Mouse (Mus musculus) neutrophil, adult 5-6 weeks (primary cell): ENCODE data around the gene Crebzf. TPM values are rescaled to one million over a fixed set of nuclear protein-coding genes. Genes with fewer than 3 reads are reported as not detected.

ENCODE experiments used
- ATAC-seq: fragments of 151-379, 151-347 bp; 2 replicates; pipeline ENCODE4 v1.8.0; 2017; ENCODE audit warnings: mild to moderate bottlenecking, moderate TSS enrichment; ENCODE audit not compliant: insufficient number of reproducible peaks, poor library complexity, low FRiP score, severe bottlenecking; ENCODE audit errors: extremely low read depth
- total RNA-seq: library from RNA; stranded (forward); fragments of 200-1000 nt; gene quantifications from 2 replicates; pipeline ENCODE4 v1.2.3, GENCODE M21; 2017

Crebzf gene
- total RNA-seq: 128 and 129 TPM in 2 replicates

DNA sequence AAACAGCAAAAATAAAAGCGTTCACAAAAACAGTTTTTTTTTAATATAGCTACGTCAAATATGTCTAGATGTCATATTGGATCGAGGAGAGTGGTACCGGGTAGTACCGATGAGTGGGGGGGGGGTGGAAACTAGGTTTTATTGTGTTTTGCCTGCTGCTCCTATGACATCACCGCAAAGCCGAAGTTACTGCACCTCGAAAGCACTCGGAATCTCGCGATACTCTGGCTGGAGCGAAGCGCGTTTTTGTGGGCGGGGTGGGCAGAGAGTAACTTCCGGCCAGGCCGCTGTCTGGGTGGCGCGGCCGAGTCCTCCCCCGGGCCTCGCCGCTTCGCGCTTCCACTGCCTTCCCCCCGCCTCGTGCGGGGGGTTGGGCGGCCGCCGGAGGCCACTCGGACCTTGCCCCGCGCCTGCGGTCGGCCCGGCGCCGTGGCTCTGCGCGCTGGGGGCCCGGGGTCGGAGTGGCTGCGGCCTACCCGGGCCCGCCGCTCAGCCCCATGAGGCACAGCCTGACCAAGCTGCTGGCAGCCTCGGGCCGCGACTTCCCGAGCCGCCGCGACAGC, at the start of gene Crebzf:
Gene Crebzf (plus strand): TSS at position 212 of the 563 bp plus-strand sequence.
- peak; percentile 95 for ATAC-seq

DNA sequence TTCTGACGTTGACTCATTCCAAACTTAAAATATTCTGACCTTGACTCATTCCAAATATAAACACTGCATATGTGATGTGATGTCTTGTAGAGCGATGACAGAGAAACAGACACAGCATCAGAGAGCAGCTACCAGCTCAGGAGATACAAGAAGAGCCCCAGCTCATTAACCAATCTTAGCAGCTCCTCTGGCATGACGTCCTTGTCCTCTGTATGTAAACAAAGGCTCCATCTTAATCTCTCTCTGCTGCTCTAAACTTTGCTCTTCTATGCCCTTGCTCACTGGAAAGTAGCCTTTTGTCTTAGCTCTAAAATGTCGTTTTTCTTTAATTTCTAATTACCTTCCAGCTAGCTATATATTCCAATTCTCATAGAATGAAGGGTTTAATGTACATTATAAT, 47.5 kb upstream of the Crebzf start:
- ATAC-seq: no peak

DNA sequence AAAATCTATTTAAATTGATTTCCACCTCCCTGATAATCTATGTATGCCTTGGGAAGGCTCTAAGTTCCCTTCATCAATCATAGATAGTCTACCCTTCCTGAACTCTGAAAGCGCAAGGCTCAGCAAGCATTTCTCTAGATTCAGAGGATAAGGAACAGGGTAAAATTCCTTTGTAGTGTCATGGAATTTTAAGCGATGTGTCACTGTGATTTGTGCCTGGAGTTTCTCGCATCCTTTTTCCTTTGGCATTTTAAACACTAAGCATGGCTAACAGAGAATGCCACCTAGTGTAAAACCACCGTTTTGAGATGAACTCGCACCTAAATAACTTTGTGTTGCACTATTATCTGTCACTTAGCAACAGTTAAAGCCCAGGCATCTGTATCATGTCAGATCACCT, 46.6 kb upstream of the Crebzf start:
- no peak for ATAC-seq

GRCm38 (mm10) chr7:90409934-90410333, 32.6 kb upstream of the Crebzf start:
- 0 out of 2 replicates have a peak, but pooled peaks have one; percentile 56 for ATAC-seq

- ATAC-seq: peak; percentile 74
Measured at GRCm38 (mm10) chr7:90426020-90427001, 16.2 kb upstream of the Crebzf start, which contains the start of gene Ccdc89. Gene Ccdc89, plus strand, starts transcription at chr7:90426577.

DNA sequence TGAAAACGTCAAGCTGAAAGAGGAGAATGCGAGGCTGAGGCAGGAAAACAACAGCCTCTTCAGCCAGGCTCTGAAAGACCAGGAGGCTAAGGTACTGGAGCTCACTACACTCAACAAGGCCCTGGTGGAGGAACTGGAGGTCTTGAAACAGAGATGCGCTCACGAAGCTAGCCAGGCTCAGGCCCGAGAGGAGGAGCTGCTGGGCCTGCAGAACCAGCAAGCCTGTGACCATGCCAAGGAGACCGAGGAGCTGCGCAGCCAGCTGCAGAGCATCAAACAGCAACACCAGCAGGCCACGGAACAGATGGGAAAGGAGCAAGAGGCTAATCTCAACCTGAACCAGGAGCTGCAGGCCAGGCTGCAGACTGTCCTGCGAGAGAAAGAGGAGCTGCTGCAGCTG, 15.5 kb upstream of the Crebzf start:
- no peak for ATAC-seq

GRCm38 (mm10) chr7:90432221-90432620, 10.3 kb upstream of the Crebzf start:
- ATAC-seq: no peak

GRCm38 (mm10) chr7:90440044-90440443, 2.5 kb upstream of the Crebzf start:
- ATAC-seq: no peak

DNA sequence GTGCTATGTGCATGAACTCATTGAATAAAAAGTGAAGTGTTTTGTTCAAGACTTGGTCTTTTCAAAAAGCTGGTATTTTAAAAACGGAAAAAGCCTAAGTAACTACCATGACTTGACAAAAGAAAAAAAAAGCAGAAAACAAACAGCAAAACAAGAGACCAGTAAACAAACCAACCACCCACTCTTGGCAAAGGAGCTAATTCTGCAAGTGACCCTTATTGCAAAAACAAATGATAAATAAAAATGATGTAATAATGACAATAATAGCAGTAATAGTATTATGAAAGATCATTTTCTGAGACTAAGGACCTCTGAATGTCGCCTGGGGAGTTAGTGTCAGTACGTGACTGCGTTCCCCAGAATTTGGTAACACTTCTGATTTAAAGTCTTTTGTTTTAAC, 459 bp upstream of the Crebzf start:
- ATAC-seq: no peak

DNA sequence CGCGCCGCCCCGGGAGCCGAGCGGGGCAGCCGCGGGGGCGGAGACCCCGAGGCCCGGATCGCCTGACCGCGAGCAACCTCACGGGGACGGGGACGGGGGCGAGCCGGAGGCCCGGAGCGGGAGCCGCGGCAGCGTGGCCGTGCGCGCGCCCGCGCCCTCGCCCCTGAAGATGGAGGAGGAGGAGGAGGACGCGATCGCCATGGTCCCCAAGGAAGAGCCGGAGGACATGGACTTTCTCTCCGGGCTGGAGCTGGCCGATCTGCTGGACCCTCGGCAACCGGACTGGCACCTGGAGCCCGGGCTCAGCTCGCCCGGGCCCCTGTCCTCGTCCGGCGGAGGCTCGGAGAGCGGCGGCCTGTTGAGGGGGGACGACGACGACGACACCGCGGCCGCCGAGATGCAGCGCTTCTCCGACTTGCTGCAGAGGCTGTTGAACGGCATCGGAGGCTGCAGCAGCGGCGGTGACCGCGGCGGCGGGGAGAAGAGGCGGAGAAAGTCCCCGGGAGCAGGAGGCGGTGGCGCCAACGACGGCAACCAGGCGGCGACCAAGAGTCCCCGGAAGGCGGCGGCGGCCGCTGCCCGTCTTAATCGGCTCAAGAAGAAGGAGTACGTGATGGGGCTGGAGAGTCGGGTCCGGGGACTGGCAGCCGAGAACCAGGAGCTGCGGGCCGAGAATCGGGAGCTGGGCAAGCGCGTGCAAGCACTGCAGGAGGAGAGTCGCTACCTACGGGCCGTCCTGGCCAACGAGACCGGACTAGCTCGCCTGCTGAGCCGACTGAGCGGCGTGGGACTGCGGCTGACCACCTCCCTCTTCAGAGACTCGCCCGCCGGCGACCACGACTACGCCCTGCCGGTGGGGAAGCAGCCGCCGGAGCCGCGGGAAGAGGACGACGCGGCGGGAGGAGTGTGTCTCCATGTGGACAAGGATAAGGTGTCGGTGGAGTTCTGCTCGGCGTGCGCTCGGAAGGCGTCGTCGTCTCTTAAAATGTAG, 867 bp downstream of the Crebzf start:
- ATAC-seq: peak; percentile 52

DNA sequence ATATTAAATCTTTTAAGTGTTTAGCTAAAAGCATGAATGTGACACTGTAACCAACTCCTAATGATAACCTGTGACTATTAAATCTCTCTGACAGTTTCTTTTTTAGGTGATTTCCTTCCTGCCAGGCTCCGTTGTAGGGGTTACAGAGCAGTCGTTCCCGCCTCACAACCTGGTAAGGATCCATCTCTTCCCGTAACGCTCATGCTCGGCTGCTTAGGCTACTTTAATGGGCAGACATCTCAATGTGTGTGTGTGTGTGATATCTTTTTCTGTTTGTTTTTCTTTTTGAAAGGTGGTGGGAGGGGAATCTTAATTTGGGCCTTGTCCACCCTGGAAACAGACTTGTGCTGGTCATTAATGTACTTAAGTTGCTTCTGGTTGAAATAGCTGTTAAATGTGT, 1.7 kb downstream of the Crebzf start:
- ATAC-seq: no peak

- ATAC-seq: no peak
Measured at GRCm38 (mm10) chr7:90456149-90456844, 13.8 kb downstream of the Crebzf start.

DNA sequence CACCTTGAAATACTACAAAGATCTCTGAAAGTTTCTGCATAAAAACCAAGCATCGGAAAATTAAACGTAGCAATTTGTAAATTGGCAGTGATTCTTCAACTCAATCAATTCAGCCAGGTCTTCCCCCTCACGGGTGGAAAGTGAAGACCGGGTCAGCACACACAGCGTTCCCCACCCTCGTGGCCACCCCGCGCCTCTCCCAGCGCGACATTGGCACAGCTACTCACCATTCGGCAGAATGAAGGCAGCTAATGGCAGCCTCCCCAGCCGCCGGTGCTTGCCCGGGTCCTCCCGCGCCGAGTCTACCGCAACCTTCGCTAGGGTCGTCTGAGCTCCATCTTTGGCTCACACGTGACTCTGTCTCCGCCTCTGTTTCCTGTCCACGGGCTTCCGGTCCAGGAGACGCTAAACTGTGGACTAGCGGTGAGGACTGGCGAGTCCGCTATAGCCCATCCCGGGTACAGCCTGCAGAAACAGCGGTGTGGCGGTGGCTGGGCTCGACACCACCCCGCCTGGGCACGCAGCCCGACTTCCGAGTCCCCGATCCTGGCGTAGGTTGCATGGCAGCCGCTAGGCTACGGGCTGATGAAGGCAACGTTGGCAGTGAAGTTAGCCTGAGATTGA, 14.4 kb downstream of the Crebzf start, which contains the start of gene Tmem126a:
Gene Tmem126a (minus strand): TSS at position 385 of the 624 bp plus-strand sequence.
- peak; percentile 93 for ATAC-seq

DNA sequence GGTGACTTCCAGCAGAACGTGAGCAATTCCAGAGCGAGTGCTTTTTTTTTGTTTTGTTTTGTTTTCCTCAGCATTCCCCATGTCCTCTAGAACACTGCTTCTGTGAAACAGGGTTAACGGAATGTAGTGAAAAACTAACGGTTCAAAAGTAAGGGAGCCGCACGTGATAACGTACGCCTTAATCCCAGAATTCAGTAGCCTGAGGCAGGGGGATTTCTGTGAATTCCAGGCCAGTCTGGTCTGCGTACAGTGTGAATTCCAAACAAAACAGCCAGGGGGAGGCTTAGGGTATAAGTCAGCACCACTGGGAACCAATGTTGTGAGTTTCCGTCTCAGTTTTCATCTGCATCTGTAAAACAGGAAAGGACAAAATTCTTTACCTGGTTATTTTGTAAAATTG, 15.0 kb downstream of the Crebzf start:
- no peak for ATAC-seq

GRCm38 (mm10) chr7:90460330-90460729, 17.8 kb downstream of the Crebzf start:
- ATAC-seq: no peak

- ATAC-seq: peak; percentile 63
Measured at GRCm38 (mm10) chr7:90460930-90461329, 18.4 kb downstream of the Crebzf start.

DNA sequence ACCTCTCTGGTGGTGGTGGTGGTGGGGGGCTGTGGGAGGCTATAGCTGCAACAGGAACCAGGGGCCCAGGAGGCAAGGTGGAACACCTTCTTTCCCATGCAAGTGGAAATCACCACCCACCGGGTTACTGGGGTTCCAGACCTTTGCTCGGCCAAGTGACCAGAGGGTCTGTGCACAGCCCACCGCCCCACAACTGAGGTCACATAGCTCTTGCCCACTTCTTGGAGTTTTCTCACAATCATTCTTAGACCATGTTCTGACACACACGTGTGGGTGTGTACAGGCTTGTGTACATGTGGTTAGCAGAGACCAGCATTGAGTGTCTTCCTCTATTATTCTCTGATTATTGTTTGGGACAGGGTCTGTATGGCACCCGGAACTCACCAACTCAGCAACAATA, 18.9 kb downstream of the Crebzf start:
- ATAC-seq: no peak

DNA sequence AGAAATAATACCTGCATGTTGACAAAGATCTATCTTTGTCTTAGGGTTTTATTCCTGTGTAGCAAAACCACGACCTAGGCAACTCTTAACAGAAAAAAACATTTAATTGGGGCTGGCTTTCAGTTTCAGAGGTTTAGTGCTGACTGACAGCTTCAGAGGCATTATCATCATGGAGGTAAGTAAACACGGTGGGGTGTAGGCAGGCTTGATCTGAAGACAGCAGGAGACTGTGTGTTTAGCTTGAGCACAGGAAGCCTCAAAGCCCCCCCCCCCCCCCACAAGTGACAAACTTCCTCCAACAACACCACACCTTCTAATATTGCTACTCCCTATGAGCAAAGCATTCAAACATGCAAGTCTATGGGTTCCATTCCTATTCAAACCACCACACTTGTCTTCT, 31.0 kb downstream of the Crebzf start:
- no peak for ATAC-seq
